Mouse (Mus musculus) forebrain, embryonic 11.5 days (tissue): Measurements from ENCODE around the gene Rbm10. TPM values are rescaled to one million over a fixed set of nuclear protein-coding genes. Genes with fewer than 3 reads are reported as not detected.

ENCODE experiments used
- ATAC-seq: fragments of 200-750 bp; cut with Nextera tagmentation; replicated peaks from 2 replicates; pipeline ENCODE4 v1.8.0; 2017; ENCODE audit warnings: moderate TSS enrichment; ENCODE audit not compliant: low FRiP score
- DNase-seq: peaks from one replicate; pipeline ENCODE4 v3.0.0-alpha.2; 2017; ENCODE audit warnings: low spot score
- H3K27ac ChIP-seq: fragments of 300-500 bp; sonication (generic); 2 replicates; pipeline ENCODE4 v1.5.1; 2014; ENCODE audit warnings: low read depth, low read length
- H3K27me3 ChIP-seq: fragments of 300-500 bp; sonication (generic); 2 replicates; pipeline ENCODE4 v1.6.1; 2014; ENCODE audit warnings: mild to moderate bottlenecking, low read length, mixed read lengths; ENCODE audit not compliant: control insufficient read depth, insufficient read depth
- H3K36me3 ChIP-seq: fragments of 300-500 bp; sonication (generic); 2 replicates; pipeline ENCODE4 v1.6.1; 2014; ENCODE audit warnings: mild to moderate bottlenecking, low read length, moderate library complexity, mixed read lengths; ENCODE audit not compliant: control insufficient read depth, insufficient read depth
- H3K4me1 ChIP-seq: fragments of 300-500 bp; sonication (generic); replicated peaks from 2 replicates; pipeline ENCODE4 v1.6.1; 2014; ENCODE audit warnings: low read length, mixed read lengths; ENCODE audit not compliant: control insufficient read depth, insufficient read depth
- H3K4me2 ChIP-seq: fragments of 300-500 bp; sonication (generic); 2 replicates; pipeline ENCODE4 v1.6.1; 2014; ENCODE audit warnings: low read depth, mild to moderate bottlenecking, low read length, moderate library complexity, mixed read lengths; ENCODE audit not compliant: severe bottlenecking
- H3K4me3 ChIP-seq: fragments of 300-500 bp; sonication (generic); 2 replicates; pipeline ENCODE4 v1.5.1; 2014; ENCODE audit warnings: low read depth, low read length
- H3K9ac ChIP-seq: fragments of 300-500 bp; sonication (generic); 2 replicates; pipeline ENCODE4 v1.6.1; 2014; ENCODE audit warnings: low read length
- H3K9me3 ChIP-seq: fragments of 300-500 bp; sonication (generic); 2 replicates; pipeline ENCODE4 v1.6.1; 2016; ENCODE audit warnings: low read length, mixed read lengths; ENCODE audit not compliant: control insufficient read depth
- WGBS: fragments of 180-500 bp; shearing (Covaris S2); extraction: QIAGEN DNeasy Blood & Tissue Kit; methylation state at CpG from one replicate; pipeline ENCODE4 v1.1.7; 2014; 5-methylcytosine and 5-hydroxymethylcytosine counted together
- polyA plus RNA-seq: library from polyadenylated mRNA; unstranded; fragments of >200 nt; fragmentation: Nextera tagmentation; extraction: Ambion mirVana; gene quantifications from 2 replicates; pipeline ENCODE4 v1.2.1, GENCODE M21; 2014

Gene Rbm10
- polyA plus RNA-seq, 1 experiment from 2014 or later, result 88.9 TPM

- WGBS, result 83% methylated on average over 5 of the region's 5 CpGs
- H3K27ac ChIP-seq, result no peak overlapping the region
- H3K36me3 ChIP-seq, result no peaks in the 10 kb centered on the region; the same call in 1 of the 2 replicates
- H3K27me3 ChIP-seq, result no peaks in the 10 kb centered on the region
- H3K4me2 ChIP-seq, result no peak overlapping the region
- no peak overlapping the region for H3K4me3 ChIP-seq
- no peak for DNase-seq
- H3K9me3 ChIP-seq, result no peaks in the 10 kb centered on the region
- H3K9ac ChIP-seq, result no peak overlapping the region
- no peaks in the 10 kb centered on the region for H3K4me1 ChIP-seq
- ATAC-seq, result no peak
Observed at GRCm38 (mm10) chrX:20644780-20645179, 27.5 kb downstream of the Rbm10 start.

DNA sequence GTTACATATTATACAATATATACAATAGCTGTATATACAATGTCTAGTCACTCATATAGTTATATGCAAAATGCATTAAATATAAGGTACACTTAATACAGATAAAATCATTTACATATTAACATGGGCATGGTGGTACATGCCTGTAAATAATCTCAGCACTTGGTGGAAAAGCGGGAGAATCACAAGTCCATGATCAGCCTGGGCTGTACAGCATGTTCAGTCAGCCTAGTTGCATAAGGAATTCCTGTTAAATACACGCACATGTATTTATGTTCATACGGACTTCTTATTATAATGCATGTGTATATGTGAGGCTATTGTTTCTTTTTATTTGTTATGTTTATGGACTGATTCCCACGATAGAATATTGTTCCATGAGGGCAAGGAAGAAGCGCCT is 40.3 kb downstream of the Rbm10 start:
- H3K27ac ChIP-seq, result no peak overlapping the region
- no peak for ATAC-seq
- H3K27me3 ChIP-seq, result no peaks in the 10 kb centered on the region
- DNase-seq, result no peak
- H3K9ac ChIP-seq, result no peak overlapping the region
- H3K4me2 ChIP-seq, result peak overlapping the region; percentile 42; the same call in 1 of the 2 replicates
- no peaks in the 10 kb centered on the region for H3K36me3 ChIP-seq
- H3K9me3 ChIP-seq, result no peaks in the 10 kb centered on the region
- no peaks in the 10 kb centered on the region for H3K4me1 ChIP-seq
- 31% methylated on average over 5 of the region's 5 CpGs for WGBS
- no peak overlapping the region for H3K4me3 ChIP-seq

DNA sequence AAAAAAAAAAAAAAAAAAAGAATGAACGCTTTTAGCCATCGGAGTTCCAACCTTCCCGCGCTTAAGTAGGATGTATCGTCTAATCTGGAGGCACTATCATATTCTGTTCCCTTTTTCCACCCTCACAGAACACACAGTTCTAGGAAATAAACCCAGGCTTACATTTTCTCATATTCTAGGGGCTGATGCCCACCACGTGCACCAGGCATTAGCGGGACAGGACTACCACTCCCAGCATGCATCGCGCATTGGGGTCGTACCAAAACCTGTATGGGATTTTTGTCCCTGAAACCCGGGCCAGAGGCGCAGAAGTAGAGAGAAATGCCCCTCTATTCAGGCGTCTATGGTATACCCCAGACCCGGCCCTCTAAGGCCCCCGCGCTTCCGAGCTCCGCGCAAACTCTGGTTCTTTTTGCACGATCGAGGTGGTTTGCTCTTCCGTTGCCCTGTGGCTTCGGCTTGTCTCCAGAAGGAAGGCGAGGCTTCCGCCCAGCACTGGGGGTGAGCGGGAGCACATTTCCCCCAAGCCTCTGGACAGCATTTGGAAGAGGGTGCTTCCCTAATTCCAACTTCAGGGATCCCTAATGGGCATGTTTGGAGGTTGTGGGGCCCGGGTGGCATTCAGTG is 40.8 kb downstream of the Rbm10 start, which contains the start of gene Uba1:
Uba1 (plus strand) TSS at position 301 of the 627 bp plus-strand sequence.
- no peaks in the 10 kb centered on the region for H3K27me3 ChIP-seq
- no peaks in the 10 kb centered on the region for H3K9me3 ChIP-seq
- no peak within 1 kb of the TSS; the same call in 1 of the 2 replicates for H3K27ac ChIP-seq
- H3K9ac ChIP-seq, result peak within 1 kb of the TSS; percentile 49
- no peaks in the 10 kb centered on the region for H3K36me3 ChIP-seq
- 15% methylated on average over 27 of the region's 27 CpGs for WGBS
- DNase-seq (peak; percentile 87), ATAC-seq (peak; percentile 84)
- H3K4me2 ChIP-seq, result peak within 1 kb of the TSS; percentile 66
- peak within 1 kb of the TSS; percentile 40 for H3K4me3 ChIP-seq
- no peaks in the 10 kb centered on the region for H3K4me1 ChIP-seq

GRCm38 (mm10) chrX:20658891-20659406 is 41.6 kb downstream of the Rbm10 start:
- ATAC-seq, result no peak
- WGBS, result 17% methylated on average over 24 of the region's 24 CpGs
- Histone ChIP-seq H3K9ac (peak overlapping the region; percentile 49), H3K9me3 (no peaks in the 10 kb centered on the region), H3K4me2 (peak overlapping the region; percentile 66), H3K36me3 (no peaks in the 10 kb centered on the region), H3K27me3 (no peaks in the 10 kb centered on the region), H3K4me1 (no peaks in the 10 kb centered on the region), H3K27ac (no peak overlapping the region), H3K4me3 (peak overlapping the region; percentile 40)
- DNase-seq, result no peak

DNA sequence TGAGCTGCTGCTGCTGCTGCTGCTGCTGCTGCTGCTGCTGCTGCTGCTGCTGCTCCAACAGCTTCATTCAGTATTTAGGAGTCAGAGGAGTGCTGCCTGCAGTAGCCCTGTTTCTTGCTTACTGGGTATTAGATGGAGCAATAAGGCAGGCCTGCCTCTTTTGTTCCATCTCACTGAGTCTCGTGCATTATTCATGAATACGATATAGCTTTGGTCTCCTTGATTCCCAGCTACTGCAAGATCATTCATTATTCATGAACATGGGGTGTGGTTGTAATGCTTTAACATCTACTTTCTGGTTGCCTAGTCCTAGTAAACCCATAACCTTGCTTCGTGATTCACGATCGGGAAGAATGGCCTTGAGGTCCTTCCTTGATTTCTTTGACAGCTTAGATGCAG is 45.0 kb downstream of the Rbm10 start:
- Histone ChIP-seq H3K9me3 (no peaks in the 10 kb centered on the region), H3K4me1 (no peaks in the 10 kb centered on the region), H3K27me3 (no peaks in the 10 kb centered on the region), H3K27ac (peak overlapping the region; percentile 70), H3K9ac (no peak overlapping the region), H3K4me2 (no peak overlapping the region), H3K36me3 (no peaks in the 10 kb centered on the region), H3K4me3 (peak overlapping the region; percentile 56; the same call in 1 of the 2 replicates)
- WGBS, result 29% methylated on average over 5 of the region's 5 CpGs
- peak; percentile 68 for ATAC-seq
- DNase-seq, result no peak

- peak; percentile 88 for DNase-seq
- WGBS, result 17% methylated on average over 27 of the region's 28 CpGs
- Histone ChIP-seq H3K36me3 (no peaks in the 10 kb centered on the region), H3K9ac (peak overlapping the region; percentile 70), H3K27ac (peak overlapping the region; percentile 41; the same call in 1 of the 2 replicates), H3K4me1 (no peaks in the 10 kb centered on the region), H3K4me2 (peak overlapping the region; percentile 57), H3K9me3 (no peaks in the 10 kb centered on the region), H3K27me3 (no peaks in the 10 kb centered on the region), H3K4me3 (peak overlapping the region; percentile 56)
- peak; percentile 88 for ATAC-seq
Observed at GRCm38 (mm10) chrX:20662716-20663443, 45.6 kb downstream of the Rbm10 start.

DNA sequence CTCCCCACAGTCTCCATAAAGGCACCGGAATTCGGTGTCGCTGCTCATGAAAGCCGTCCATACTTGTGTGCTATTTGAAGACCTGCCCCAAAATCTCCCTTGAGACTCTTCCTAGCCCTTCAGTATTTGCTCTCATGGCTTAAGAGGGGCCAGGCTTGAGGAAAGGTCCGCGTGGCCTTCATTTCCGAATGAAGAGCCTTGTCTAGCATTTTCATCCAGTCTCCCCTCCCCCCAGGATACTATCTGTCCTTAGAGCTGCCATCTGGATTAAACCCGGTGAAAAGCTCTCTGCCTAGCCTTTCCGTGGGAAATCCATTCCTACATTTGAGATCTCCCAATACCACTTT is 46.1 kb downstream of the Rbm10 start:
- H3K36me3 ChIP-seq, result no peaks in the 10 kb centered on the region
- peak overlapping the region; percentile 56 for H3K4me3 ChIP-seq
- H3K4me2 ChIP-seq, result peak overlapping the region; percentile 57
- H3K4me1 ChIP-seq, result no peaks in the 10 kb centered on the region
- ATAC-seq (no peak), DNase-seq (no peak)
- H3K27me3 ChIP-seq, result no peaks in the 10 kb centered on the region
- 0 out of 2 replicates have a peak overlapping the region, but pooled peaks have one; percentile 12 for H3K27ac ChIP-seq
- H3K9me3 ChIP-seq, result no peaks in the 10 kb centered on the region
- H3K9ac ChIP-seq, result peak overlapping the region; percentile 70
- 22% methylated on average over 9 of the region's 9 CpGs for WGBS

DNA sequence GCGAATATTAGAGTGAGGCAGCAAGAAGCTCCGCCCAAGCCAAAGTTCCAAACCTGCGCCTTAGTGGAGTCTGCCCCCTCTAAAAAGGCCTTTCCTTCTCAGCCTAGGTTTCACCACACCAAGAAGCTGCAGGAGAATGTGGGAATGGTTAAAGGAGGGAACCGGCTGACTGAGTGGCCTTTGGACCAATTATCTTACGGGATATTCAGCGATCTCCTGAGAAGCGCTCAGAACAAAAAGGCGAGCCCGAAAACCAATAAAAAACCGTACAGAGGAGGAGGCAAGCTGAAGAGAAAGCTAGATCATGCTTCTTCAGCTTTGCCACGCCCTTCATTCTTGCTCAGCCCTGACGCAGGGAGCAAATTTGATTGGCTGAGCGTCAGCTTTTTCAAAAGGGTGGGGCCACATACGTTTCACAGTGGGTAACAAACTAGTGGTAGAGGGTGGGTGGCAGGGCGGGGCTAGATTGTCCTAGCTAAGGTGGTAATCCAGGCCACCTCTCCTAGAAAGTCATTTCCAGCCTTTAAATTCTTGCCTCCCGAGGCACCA is 70.3 kb downstream of the Rbm10 start, which contains the start of gene Cdk16:
Cdk16 (plus strand) TSS at position 436 of the 549 bp plus-strand sequence.
- Histone ChIP-seq H3K27me3 (no peaks in the 10 kb centered on the region), H3K4me2 (peak within 1 kb of the TSS; percentile 61), H3K4me3 (peak within 1 kb of the TSS; percentile 62), H3K36me3 (no peaks in the 10 kb centered on the region; the same call in 1 of the 2 replicates), H3K4me1 (peaks cover 2% of the 10 kb centered on the region; the same call in 1 of the 2 replicates), H3K27ac (peak within 1 kb of the TSS; percentile 94), H3K9ac (peak within 1 kb of the TSS; percentile 80), H3K9me3 (no peaks in the 10 kb centered on the region)
- WGBS, result 23% methylated on average over 16 of the region's 16 CpGs
- ATAC-seq (peak; percentile 92), DNase-seq (peak; percentile 84)
